15 mouse cellular contexts compared by ENCODE assay signal in the genomic region with DNA sequence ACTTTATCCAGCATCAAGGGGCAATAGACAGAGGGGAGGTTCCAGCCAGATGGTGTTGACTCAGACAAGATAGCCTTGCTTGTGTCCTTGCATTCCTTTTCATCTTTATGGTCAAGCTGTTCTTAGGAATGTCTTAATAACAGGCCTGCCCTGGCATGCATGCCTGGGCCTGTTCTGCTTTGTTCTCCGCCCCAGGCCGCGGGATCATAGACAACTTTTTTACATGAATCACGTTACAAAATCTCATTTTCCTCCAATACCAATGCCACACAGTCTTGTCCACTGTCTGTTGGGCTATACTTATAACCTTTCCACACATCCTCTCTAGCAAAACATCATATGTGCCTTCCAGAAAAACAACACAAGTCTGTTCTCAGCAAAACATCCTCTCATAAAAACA.
"Had no signal": no experiment of that assay in that cellular context is flagged by ENCODE, and none has a peak within 500 bp of the region (broad histone marks: within the 10 kb centered on the region; RNA-seq: fewer than 3 reads in every experiment).

No protein-coding gene starts in this region.

- H3K36me3 ChIP-seq: midbrain, embryonic 10.5 days; midbrain, embryonic 12.5 days; neural tube, embryonic 12.5 days; stomach, embryonic 15.5 days had no signal

- H3K9ac ChIP-seq: lung, embryonic 14.5 days; midbrain, embryonic 12.5 days; neural tube, embryonic 12.5 days; stomach, embryonic 15.5 days had no signal

- ATAC-seq: midbrain, embryonic 16.5 days had no signal

- H3K4me1 ChIP-seq: midbrain, embryonic 10.5 days; midbrain, embryonic 12.5 days; neural tube, embryonic 12.5 days; stomach, embryonic 15.5 days had no signal

- H3K27ac ChIP-seq: midbrain, embryonic 10.5 days; midbrain, embryonic 12.5 days; neural tube, embryonic 12.5 days; stomach, embryonic 15.5 days; stomach, postnatal 0 days had no signal

- DNase-seq: lung, adult 18-20 months; lung, embryonic 14.5 days; lung, postnatal 10 days; lung, postnatal 4 days; midbrain, embryonic 14.5 days; right cerebral cortex, postnatal 14 days; thymus, adult 2 months; thymus, postnatal 25 days; thymus, postnatal 4 days had no signal

- H3K27me3 ChIP-seq: midbrain, embryonic 12.5 days; neural tube, embryonic 12.5 days; stomach, embryonic 15.5 days had no signal

- H3K9me3 ChIP-seq: midbrain, embryonic 10.5 days; midbrain, embryonic 12.5 days; neural tube, embryonic 12.5 days; stomach, embryonic 15.5 days had no signal

- H3K4me3 ChIP-seq: midbrain, embryonic 10.5 days; midbrain, embryonic 12.5 days; neural tube, embryonic 12.5 days; stomach, embryonic 15.5 days had no signal

- H3K4me2 ChIP-seq: lung, embryonic 14.5 days; midbrain, embryonic 12.5 days; neural tube, embryonic 12.5 days; stomach, embryonic 15.5 days had no signal
